Mouse (Mus musculus) neural tube, embryonic 13.5 days (tissue): ENCODE measurements around the gene Kcnab3. TPM values are rescaled to one million over a fixed set of nuclear protein-coding genes. Genes with fewer than 3 reads are reported as not detected.

Experiments used
- ATAC-seq: fragments of 200-750 bp; cut with Nextera tagmentation; 2 replicates; pipeline ENCODE4 v1.8.0; 2017; ENCODE audit warnings: low read depth, mild to moderate bottlenecking, moderate TSS enrichment, moderate library complexity
- H3K27ac ChIP-seq: fragments of 300-500 bp; sonication (generic); replicated peaks from 2 replicates; pipeline ENCODE4 v1.5.1; 2015; ENCODE audit warnings: moderate library complexity, mild to moderate bottlenecking, inconsistent platforms
- H3K27me3 ChIP-seq: fragments of 300-500 bp; sonication (generic); 2 replicates; pipeline ENCODE4 v1.6.1; 2015; ENCODE audit warnings: mild to moderate bottlenecking, inconsistent platforms
- H3K36me3 ChIP-seq: fragments of 300-500 bp; sonication (generic); 2 replicates; pipeline ENCODE4 v1.6.1; 2015; ENCODE audit warnings: mild to moderate bottlenecking, inconsistent platforms
- H3K4me1 ChIP-seq: fragments of 300-500 bp; sonication (generic); replicated peaks from 2 replicates; pipeline ENCODE4 v1.6.1; 2015; ENCODE audit warnings: inconsistent platforms
- H3K4me2 ChIP-seq: fragments of 300-500 bp; sonication (generic); 2 replicates; pipeline ENCODE4 v1.6.1; 2015; ENCODE audit warnings: inconsistent platforms, mild to moderate bottlenecking, moderate library complexity
- H3K4me3 ChIP-seq: fragments of 300-500 bp; sonication (generic); 2 replicates; pipeline ENCODE4 v1.5.1; 2015; ENCODE audit warnings: mild to moderate bottlenecking, inconsistent platforms
- H3K9ac ChIP-seq: fragments of 300-500 bp; sonication (generic); 2 replicates; pipeline ENCODE4 v1.6.1; 2015; ENCODE audit warnings: moderate library complexity, mild to moderate bottlenecking, inconsistent platforms
- H3K9me3 ChIP-seq: fragments of 300-500 bp; sonication (generic); 2 replicates; pipeline ENCODE4 v1.6.1; 2016; ENCODE audit warnings: inconsistent platforms
- WGBS: fragments of 180-500 bp; shearing (Covaris S2); methylation state at CpG from one replicate; pipeline ENCODE4 v1.1.7; 2015; 5-methylcytosine and 5-hydroxymethylcytosine counted together
- polyA plus RNA-seq: library from polyadenylated mRNA; unstranded; fragments of >200 nt; fragmentation: Nextera tagmentation; extraction: Ambion mirVana; gene quantifications from 2 replicates; pipeline ENCODE4 v1.2.1, GENCODE M21; 2015

Gene Kcnab3
- polyA plus RNA-seq, 1 experiment from 2014 or later = 5.7 TPM

- 0 out of 2 replicates have a peak, but pooled peaks cover 4% of the 10 kb centered on the region for H3K9me3 ChIP-seq
- ATAC-seq = no peak
- peaks cover 23% of the 10 kb centered on the region; the same call in 1 of the 2 replicates for H3K27me3 ChIP-seq
- peak overlapping the region; percentile 59 for H3K4me2 ChIP-seq
- H3K4me3 ChIP-seq = no peak overlapping the region
- 11% methylated on average over 8 of the region's 8 CpGs for WGBS
- peak overlapping the region; percentile 71; the same call in 1 of the 2 replicates for H3K9ac ChIP-seq
- H3K27ac ChIP-seq = peak overlapping the region; percentile 89
- no peaks in the 10 kb centered on the region for H3K36me3 ChIP-seq
- peaks cover 27% of the 10 kb centered on the region for H3K4me1 ChIP-seq
These were observed 6.7 kb downstream of the Kcnab3 start for GRCm38 (mm10) chr11:69332713-69333253.

- H3K36me3 ChIP-seq = no peaks in the 10 kb centered on the region
- H3K4me3 ChIP-seq = no peak overlapping the region
- H3K27ac ChIP-seq = no peak overlapping the region
- H3K4me2 ChIP-seq = no peak overlapping the region
- H3K4me1 ChIP-seq = peaks cover 27% of the 10 kb centered on the region
- H3K9me3 ChIP-seq = 0 out of 2 replicates have a peak, but pooled peaks cover 5% of the 10 kb centered on the region
- H3K27me3 ChIP-seq = peaks cover 15% of the 10 kb centered on the region; the same call in 1 of the 2 replicates
- H3K9ac ChIP-seq = 0 out of 2 replicates have a peak overlapping the region, but pooled peaks have one; percentile 8
- no peak for ATAC-seq
- WGBS = 62% methylated on average over 3 of the region's 3 CpGs
These were observed 7.9 kb downstream of the Kcnab3 start for GRCm38 (mm10) chr11:69333922-69334321.

- no peak for ATAC-seq
- no peak overlapping the region for H3K27ac ChIP-seq
- 0 out of 2 replicates have a peak, but pooled peaks cover 5% of the 10 kb centered on the region for H3K9me3 ChIP-seq
- no peak overlapping the region for H3K4me2 ChIP-seq
- H3K4me1 ChIP-seq = peaks cover 31% of the 10 kb centered on the region
- H3K9ac ChIP-seq = no peak overlapping the region
- H3K36me3 ChIP-seq = no peaks in the 10 kb centered on the region
- WGBS = 76% methylated on average over 4 of the region's 4 CpGs
- H3K4me3 ChIP-seq = no peak overlapping the region
- H3K27me3 ChIP-seq = 0 out of 2 replicates have a peak, but pooled peaks cover 8% of the 10 kb centered on the region
These were observed 8.7 kb downstream of the Kcnab3 start for GRCm38 (mm10) chr11:69334796-69335195.

- WGBS = under 1% methylated on average over 99 of the region's 99 CpGs
- H3K4me2 ChIP-seq = peak within 1 kb of the TSS; percentile 84
- 0 out of 2 replicates have a peak, but pooled peaks cover 5% of the 10 kb centered on the region for H3K9me3 ChIP-seq
- H3K27ac ChIP-seq = peak within 1 kb of the TSS; percentile 93
- peaks cover 25% of the 10 kb centered on the region for H3K4me1 ChIP-seq
- H3K9ac ChIP-seq = peak within 1 kb of the TSS; percentile 83
- H3K4me3 ChIP-seq = peak within 1 kb of the TSS; percentile 63
- ATAC-seq = peak; percentile 95
- H3K36me3 ChIP-seq = peaks cover 25% of the 10 kb centered on the region
- H3K27me3 ChIP-seq = 0 out of 2 replicates have a peak, but pooled peaks cover 4% of the 10 kb centered on the region
These were observed 14.4 kb downstream of the Kcnab3 start, which contains the start of gene Rnf227 for GRCm38 (mm10) chr11:69340161-69341131. Gene Rnf227 (plus strand): TSS chr11:69340461.

DNA sequence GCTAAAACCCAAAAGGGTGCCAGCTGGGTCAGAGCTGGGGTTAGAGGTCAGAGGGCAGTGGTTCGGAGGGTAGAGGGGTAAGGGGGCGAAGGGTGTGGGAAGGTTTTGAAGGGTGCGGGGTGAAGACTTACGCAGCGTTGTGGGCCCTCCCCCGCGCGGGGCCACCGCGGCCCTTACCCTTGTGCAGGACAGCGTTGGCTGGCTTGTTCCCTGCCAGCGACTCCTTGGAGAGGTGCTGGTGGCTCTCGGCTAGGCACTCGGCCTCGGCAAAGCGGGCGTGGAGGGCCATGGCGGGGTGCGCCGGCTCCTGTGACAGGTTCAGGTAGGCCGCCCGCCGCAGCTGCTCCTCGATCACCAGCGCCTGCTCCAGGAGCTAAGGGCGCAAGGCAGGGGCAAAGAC, 20.4 kb downstream of the Kcnab3 start:
- WGBS = 93% methylated on average over 23 of the region's 26 CpGs
- H3K4me1 ChIP-seq = peaks cover 8% of the 10 kb centered on the region
- H3K9me3 ChIP-seq = no peaks in the 10 kb centered on the region
- no peak overlapping the region for H3K4me2 ChIP-seq
- H3K36me3 ChIP-seq = peaks cover 85% of the 10 kb centered on the region
- H3K27ac ChIP-seq = no peak overlapping the region
- no peak for ATAC-seq
- no peaks in the 10 kb centered on the region for H3K27me3 ChIP-seq
- no peak overlapping the region for H3K4me3 ChIP-seq
- H3K9ac ChIP-seq = no peak overlapping the region

DNA sequence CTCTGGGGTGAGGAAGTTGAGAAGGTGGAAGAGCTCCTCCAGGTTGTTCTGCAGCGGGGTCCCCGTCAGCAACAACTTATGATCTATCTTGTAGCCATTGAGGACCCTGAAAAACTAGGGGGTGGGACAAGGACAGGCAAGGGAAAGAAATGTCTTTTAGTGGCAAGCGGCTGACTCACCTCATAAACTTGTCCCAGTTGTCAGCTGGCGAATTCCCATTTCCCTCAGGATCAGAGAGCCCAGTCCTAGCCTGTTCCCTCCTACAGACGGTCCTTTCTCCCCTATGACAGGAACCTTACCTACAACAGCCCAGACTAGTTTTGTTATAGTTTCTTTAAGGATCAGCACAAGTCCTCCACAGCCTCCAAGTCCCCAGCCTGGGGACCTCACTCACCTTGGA, 30.5 kb downstream of the Kcnab3 start:
- Histone ChIP-seq H3K4me2 (no peak overlapping the region), H3K27me3 (no peaks in the 10 kb centered on the region), H3K9me3 (no peaks in the 10 kb centered on the region), H3K27ac (no peak overlapping the region), H3K4me3 (no peak overlapping the region), H3K9ac (no peak overlapping the region), H3K4me1 (no peaks in the 10 kb centered on the region), H3K36me3 (peaks cover 100% of the 10 kb centered on the region)
- 87% methylated on average over 5 of the region's 5 CpGs for WGBS
- no peak for ATAC-seq

- WGBS = 94% methylated on average over 12 of the region's 12 CpGs
- H3K27ac ChIP-seq = no peak overlapping the region
- H3K9me3 ChIP-seq = no peaks in the 10 kb centered on the region
- H3K27me3 ChIP-seq = no peaks in the 10 kb centered on the region
- no peak overlapping the region for H3K9ac ChIP-seq
- H3K4me3 ChIP-seq = no peak overlapping the region
- no peaks in the 10 kb centered on the region for H3K4me1 ChIP-seq
- H3K4me2 ChIP-seq = no peak overlapping the region
- peaks cover 100% of the 10 kb centered on the region for H3K36me3 ChIP-seq
- ATAC-seq = no peak
These were observed 31.6 kb downstream of the Kcnab3 start for GRCm38 (mm10) chr11:69357690-69358089.

DNA sequence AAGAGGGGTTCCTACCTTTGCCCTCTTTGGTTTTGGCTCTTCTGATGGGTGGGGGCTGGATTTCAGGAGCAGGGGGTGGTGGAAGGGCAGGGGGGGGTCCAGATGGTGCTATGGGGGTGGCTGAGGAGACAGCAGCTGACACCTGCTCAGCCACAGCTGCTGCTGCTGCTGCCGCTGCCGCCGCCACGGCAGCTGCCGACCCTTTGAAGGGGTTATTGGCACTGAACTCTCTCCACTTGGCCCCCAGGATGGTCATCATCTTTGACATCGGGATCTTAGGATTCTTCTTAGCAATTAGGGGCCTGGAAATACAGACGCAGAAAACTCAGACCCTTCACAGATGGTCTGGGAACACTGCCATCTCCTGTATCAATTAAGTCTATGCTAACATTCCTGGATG, 36.0 kb downstream of the Kcnab3 start:
- no peak for ATAC-seq
- Histone ChIP-seq H3K9ac (no peak overlapping the region), H3K9me3 (no peaks in the 10 kb centered on the region), H3K27me3 (no peaks in the 10 kb centered on the region), H3K36me3 (peaks cover 75% of the 10 kb centered on the region), H3K4me1 (peaks cover 32% of the 10 kb centered on the region), H3K4me2 (no peak overlapping the region), H3K27ac (peak overlapping the region; percentile 42), H3K4me3 (no peak overlapping the region)
- WGBS = 54% methylated on average over 7 of the region's 7 CpGs

- H3K27ac ChIP-seq = no peak overlapping the region
- H3K4me2 ChIP-seq = no peak overlapping the region
- peaks cover 37% of the 10 kb centered on the region for H3K4me1 ChIP-seq
- H3K27me3 ChIP-seq = no peaks in the 10 kb centered on the region
- H3K36me3 ChIP-seq = peaks cover 70% of the 10 kb centered on the region
- H3K4me3 ChIP-seq = no peak overlapping the region
- 89% methylated on average over 2 of the region's 2 CpGs for WGBS
- H3K9ac ChIP-seq = no peak overlapping the region
- no peaks in the 10 kb centered on the region for H3K9me3 ChIP-seq
- ATAC-seq = no peak
These were observed 36.4 kb downstream of the Kcnab3 start for GRCm38 (mm10) chr11:69362479-69362878.

DNA sequence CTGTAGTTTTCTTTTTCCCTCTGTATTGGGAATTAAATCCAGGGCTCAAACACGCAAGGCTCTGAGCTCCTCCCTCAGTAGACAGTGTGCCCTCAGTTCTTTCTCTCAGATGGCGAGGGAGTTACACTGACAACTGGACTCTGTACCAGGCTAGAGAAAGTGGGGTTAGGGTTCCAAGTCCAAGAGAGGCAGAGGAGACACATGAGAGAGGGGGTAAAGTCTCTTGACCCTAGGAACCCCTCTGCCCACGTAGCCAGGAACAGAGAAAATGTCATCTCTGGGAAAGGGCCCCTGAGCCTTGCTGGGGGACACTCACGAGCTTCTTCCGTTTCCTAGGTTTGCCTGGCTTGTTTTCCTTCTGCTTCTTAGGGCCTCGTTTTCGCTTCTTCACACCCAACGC, 38.3 kb downstream of the Kcnab3 start:
- ATAC-seq = no peak
- H3K27me3 ChIP-seq = no peaks in the 10 kb centered on the region
- H3K9ac ChIP-seq = peak overlapping the region; percentile 79
- no peaks in the 10 kb centered on the region for H3K9me3 ChIP-seq
- peaks cover 51% of the 10 kb centered on the region for H3K36me3 ChIP-seq
- H3K4me1 ChIP-seq = peaks cover 44% of the 10 kb centered on the region
- peak overlapping the region; percentile 93 for H3K4me3 ChIP-seq
- H3K27ac ChIP-seq = peak overlapping the region; percentile 100
- peak overlapping the region; percentile 97 for H3K4me2 ChIP-seq
- 57% methylated on average over 8 of the region's 8 CpGs for WGBS

GRCm38 (mm10) chr11:69364910-69365309, 38.9 kb downstream of the Kcnab3 start:
- peak overlapping the region; percentile 79 for H3K9ac ChIP-seq
- WGBS = 2% methylated on average over 6 of the region's 6 CpGs
- H3K9me3 ChIP-seq = no peaks in the 10 kb centered on the region
- ATAC-seq = peak; percentile 46
- H3K4me2 ChIP-seq = peak overlapping the region; percentile 97
- H3K4me3 ChIP-seq = peak overlapping the region; percentile 93
- peaks cover 46% of the 10 kb centered on the region for H3K36me3 ChIP-seq
- peak overlapping the region; percentile 100 for H3K27ac ChIP-seq
- no peaks in the 10 kb centered on the region for H3K27me3 ChIP-seq
- peaks cover 47% of the 10 kb centered on the region for H3K4me1 ChIP-seq

DNA sequence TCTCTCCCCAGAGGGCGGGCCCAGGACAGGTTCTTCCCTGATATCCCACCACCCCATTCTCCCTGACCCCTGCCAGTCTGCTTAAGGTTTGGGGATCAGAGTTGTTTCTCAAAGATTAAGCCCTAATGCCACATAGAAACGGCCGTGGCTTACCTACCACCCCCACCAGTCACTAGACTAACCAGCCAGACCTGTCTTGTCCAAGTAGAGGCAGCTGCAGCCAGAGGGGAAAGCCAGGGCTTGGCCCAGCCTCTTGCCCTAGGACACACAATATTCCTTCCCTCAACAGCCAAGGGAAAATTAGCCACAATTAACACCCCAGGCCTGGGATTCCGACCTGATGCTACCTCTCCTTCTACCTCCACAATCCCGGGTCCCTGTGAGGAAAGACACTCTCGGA, 39.7 kb downstream of the Kcnab3 start:
- ATAC-seq = peak; percentile 0; the same call in 1 of the 2 replicates
- H3K4me1 ChIP-seq = peaks cover 52% of the 10 kb centered on the region
- peak overlapping the region; percentile 79 for H3K9ac ChIP-seq

More for the DNA sequence above, 39.7 kb downstream of the Kcnab3 start:
- WGBS = 24% methylated on average over 6 of the region's 6 CpGs
- H3K27me3 ChIP-seq = no peaks in the 10 kb centered on the region
- peak overlapping the region; percentile 93 for H3K4me3 ChIP-seq
- H3K27ac ChIP-seq = peak overlapping the region; percentile 100
- H3K36me3 ChIP-seq = peaks cover 38% of the 10 kb centered on the region
- no peaks in the 10 kb centered on the region for H3K9me3 ChIP-seq
- H3K4me2 ChIP-seq = peak overlapping the region; percentile 97
